Mouse (Mus musculus): Measurements from ENCODE around the gene Pfkp.

The Pfkp gene

GRCm38 (mm10) chr13:6600626-6601025, 48.0 kb downstream of the Pfkp start:
- no peak for DNase-seq

- no peak for DNase-seq
Observed at GRCm38 (mm10) chr13:6597801-6598200, 50.8 kb downstream of the Pfkp start.

GRCm38 (mm10) chr13:6595403-6595802, 53.2 kb downstream of the Pfkp start:
- no peak for DNase-seq

GRCm38 (mm10) chr13:6590846-6591245, 57.7 kb downstream of the Pfkp start:
- DNase-seq, result no peak

GRCm38 (mm10) chr13:6586009-6586408, 62.6 kb downstream of the Pfkp start:
- no peak for DNase-seq

GRCm38 (mm10) chr13:6583499-6584125, 65.0 kb downstream of the Pfkp start:
- no peak for DNase-seq

- no peak for DNase-seq
Observed at GRCm38 (mm10) chr13:6575920-6576509, 72.6 kb downstream of the Pfkp start.

GRCm38 (mm10) chr13:6565571-6565970, 83.0 kb downstream of the Pfkp start:
- no peak for DNase-seq

GRCm38 (mm10) chr13:6562409-6562808, 86.2 kb downstream of the Pfkp start:
- no peak for DNase-seq

GRCm38 (mm10) chr13:6557771-6558170, 90.8 kb downstream of the Pfkp start:
- peak; percentile 52 for DNase-seq

- DNase-seq, result no peak
Observed at GRCm38 (mm10) chr13:6555656-6556055, 92.9 kb downstream of the Pfkp start.

GRCm38 (mm10) chr13:6553708-6554107, 94.9 kb downstream of the Pfkp start:
- DNase-seq, result no peak

- DNase-seq, result no peak
Observed at GRCm38 (mm10) chr13:6535287-6535932, 113.2 kb downstream of the Pfkp start.

- DNase-seq, result no peak
Observed at GRCm38 (mm10) chr13:6532683-6533082, 115.9 kb downstream of the Pfkp start.
